In genomic region chr6:138920161-138920560, GRCm38 (mm10) we compare ENCODE assay signal across 22 mouse cellular contexts.
DNase-seq lines count a peak whose midpoint lies in the region; ATAC-seq and TF ChIP-seq lines count a peak whose summit lies in the region.
"Had no signal": no experiment of that assay in that cellular context is flagged by ENCODE, and none has a peak within 500 bp of the region (broad histone marks: within the 10 kb centered on the region; RNA-seq: fewer than 3 reads in every experiment).

No protein-coding gene starts in this region.

- intact Hi-C loops in left cerebral cortex, postnatal 14 days (cut with DNase I): no loop called here

- TF ChIP-seq CTCF in layer of hippocampus, adult 2 months (conservative IDR thresholded peaks at IDR 0.05): no peak

- no peak overlapping the region for H3K4me3 ChIP-seq in layer of hippocampus, adult 2 months
- H3K4me3 ChIP-seq: embryonic facial prominence, embryonic 10.5 days; embryonic facial prominence, embryonic 12.5 days; forebrain, embryonic 13.5 days; forebrain, embryonic 15.5 days had no signal

- no peak for DNase-seq in frontal cortex, postnatal 14 days (ENCODE audit: low spot score in 2 of 2)
- DNase-seq in layer of hippocampus, adult 2 months (ENCODE audit: low spot score in 2 of 2): peak; percentile 21 to 41
- no peak for DNase-seq in layer of hippocampus, postnatal 10 days (ENCODE audit: low spot score in 2 of 2)
- peak; percentile 1 for DNase-seq in left cerebral cortex, adult 11 months (ENCODE audit: low spot score)
- no peak for DNase-seq in left cerebral cortex, postnatal 14 days (ENCODE audit: low spot score in 2 of 2)
- DNase-seq in natural killer cell, adult 2 months (ENCODE audit: low spot score in 2 of 2): no peak
- DNase-seq: adrenal gland, adult 8-10 months; adrenal gland, postnatal 14 days; adrenal gland, postnatal 36 days; B cell, adult 2 months; cerebellum, adult 11-12 months; cerebellum, adult 2 months; cerebellum, adult 9-10 months; cerebellum, postnatal 25 days had no signal

- peak overlapping the region; percentile 79 for H3K27ac ChIP-seq in layer of hippocampus, adult 2 months
- H3K27ac ChIP-seq: embryonic facial prominence, embryonic 10.5 days; embryonic facial prominence, embryonic 12.5 days; forebrain, embryonic 13.5 days; forebrain, embryonic 15.5 days had no signal

- 0 out of 2 replicates have a peak, but pooled peaks have one; percentile 27 for ATAC-seq in frontal cortex, adult (ENCODE audit: low TSS enrichment)
- ATAC-seq: activated CD4-positive, CD25-positive, alpha-beta regulatory T cell, adult 4 months; CD4-positive, CD25-positive, alpha-beta regulatory T cell, adult 4 months; forebrain, embryonic 13.5 days; forebrain, embryonic 15.5 days; Patski had no signal

Comparison
In these comparisons a context has a peak if more than half of its experiments do, and no peak if none do; other contexts are left out.
1. DNase-seq: peak in layer of hippocampus, adult 2 months (2 of 2) and left cerebral cortex, adult 11 months (single experiment); none in frontal cortex, postnatal 14 days (0 of 2), layer of hippocampus, postnatal 10 days (0 of 2), left cerebral cortex, postnatal 14 days (0 of 2) and natural killer cell, adult 2 months (0 of 2).